Mouse (Mus musculus) monocyte, adult 2 months (primary cell): ENCODE measurements around the gene Yars.
A peak's percentile ranks its signal among the peaks of the same experiment; 100 is the strongest.
"Not testable (repeated sequence)": the region's sequence is repeated elsewhere in the genome, so short reads cannot be mapped to it uniquely, and the experiment has no call there.

ENCODE experiments used
- DNase-seq, 2 experiments: peaks; one replicate each; pipeline ENCODE4 v3.0.0; 2022; ENCODE audit warnings: low spot score in 2 of 2, low read depth in 1 of 2

The Yars gene

GRCm38 (mm10) chr4:129188041-129188659, 1.4 kb upstream of the Yars start:
- no peak for DNase-seq

- DNase-seq, result peak in 1 of 2 experiments; percentile 28
Observed at GRCm38 (mm10) chr4:129188803-129189541, 588 bp upstream of the Yars start.

DNA sequence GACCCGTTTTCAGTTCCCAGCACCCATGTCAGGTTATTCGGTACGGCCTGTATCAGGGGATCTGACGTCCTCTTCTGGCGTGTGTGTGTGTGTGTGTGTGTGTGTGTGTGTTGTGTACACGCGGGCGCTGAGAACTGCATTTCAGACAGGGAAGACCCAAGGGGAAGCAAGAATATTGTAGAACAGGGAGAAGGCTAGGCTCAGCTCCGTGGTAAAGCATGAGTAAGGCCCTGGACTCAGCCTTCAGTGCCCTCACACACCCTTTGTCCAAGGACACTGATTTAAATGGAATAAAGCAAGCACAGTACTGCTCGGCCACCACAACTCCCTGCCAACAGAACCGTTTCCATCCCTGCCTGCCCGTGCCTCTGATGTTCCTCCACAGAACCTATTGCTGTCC, 978 bp downstream of the Yars start:
- no peak for DNase-seq

- no peak for DNase-seq
Observed at GRCm38 (mm10) chr4:129191691-129192090, 2.1 kb downstream of the Yars start.

GRCm38 (mm10) chr4:129194280-129194679, 4.7 kb downstream of the Yars start:
- no peak for DNase-seq

- DNase-seq, result no peak
Observed at GRCm38 (mm10) chr4:129197514-129197913, 8.0 kb downstream of the Yars start.

DNA sequence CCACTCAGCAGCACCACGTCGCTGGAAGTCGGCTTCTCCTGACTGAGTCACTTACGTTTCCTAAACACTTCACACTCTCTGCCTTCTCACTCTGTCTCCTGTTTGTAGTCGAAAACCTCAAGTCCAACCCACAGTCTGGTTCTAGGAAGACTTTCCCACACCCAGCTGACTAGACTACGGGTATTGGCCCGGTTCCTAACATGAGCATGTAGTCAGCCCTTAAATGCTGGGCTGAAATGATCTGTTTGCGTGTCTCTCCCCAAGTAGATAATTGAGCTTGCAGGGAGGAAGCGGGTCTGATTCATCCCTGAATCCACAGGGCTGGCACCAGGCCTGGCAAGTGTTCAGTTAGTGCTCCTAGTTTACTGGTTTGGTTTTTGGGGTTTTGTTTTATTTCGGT, 15.1 kb downstream of the Yars start:
- DNase-seq, result no peak

GRCm38 (mm10) chr4:129206792-129207191, 17.2 kb downstream of the Yars start:
- DNase-seq, result no peak

- no peak for DNase-seq
Observed at GRCm38 (mm10) chr4:129209504-129209903, 19.9 kb downstream of the Yars start.

- no peak for DNase-seq
Observed at GRCm38 (mm10) chr4:129211461-129211860, 21.9 kb downstream of the Yars start.

- DNase-seq, result not testable (repeated sequence)
Observed at GRCm38 (mm10) chr4:129212486-129212885, 22.9 kb downstream of the Yars start.

DNA sequence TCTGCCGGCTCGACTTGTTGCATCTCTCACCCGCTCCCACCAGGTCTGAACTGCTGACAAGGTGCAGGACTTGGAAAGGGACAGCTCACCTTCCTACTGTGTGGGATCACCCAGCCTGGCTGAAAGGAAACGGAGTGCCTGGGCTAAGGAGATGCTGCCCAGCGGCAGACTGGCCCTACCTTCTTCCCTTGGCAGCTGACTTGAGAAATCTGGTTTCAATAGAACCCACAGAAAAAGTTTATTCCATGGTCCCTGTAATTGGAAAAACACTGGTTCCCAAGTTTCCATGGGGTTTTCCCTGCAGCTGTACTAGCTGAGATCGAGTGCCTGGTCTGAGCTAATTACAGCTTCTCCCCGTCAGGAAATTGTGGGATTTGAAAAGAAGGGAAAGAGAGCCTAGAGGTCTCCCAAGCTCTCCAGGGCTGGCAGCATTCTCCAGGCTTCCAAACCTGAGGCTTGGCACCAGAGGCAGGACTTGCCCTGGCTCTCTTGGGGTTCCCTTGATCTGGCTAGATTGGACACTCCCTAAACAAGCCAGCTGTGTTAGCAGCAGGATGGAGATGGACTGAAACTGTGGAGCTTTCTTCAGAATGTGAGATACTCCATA, 29.1 kb downstream of the Yars start:
- DNase-seq, result no peak

DNA sequence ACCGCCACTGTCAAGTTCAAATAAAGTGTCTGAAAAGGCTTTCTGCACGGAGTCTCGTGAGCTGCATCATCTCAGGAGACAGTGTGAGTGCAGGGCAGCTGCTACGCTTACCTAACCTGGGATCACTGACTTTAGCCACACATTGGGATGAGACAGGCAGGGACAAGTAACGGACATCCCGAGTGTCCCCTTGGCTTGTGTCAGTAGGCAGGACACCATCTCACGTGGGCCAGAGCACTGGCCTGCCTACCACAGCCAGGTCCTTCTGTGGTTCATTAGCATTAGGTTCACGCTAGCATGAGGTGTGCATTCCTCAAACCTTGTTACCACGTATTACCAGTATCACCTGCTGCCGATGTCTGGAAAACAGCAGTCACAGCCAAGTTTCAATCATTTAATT, 29.6 kb downstream of the Yars start:
- no peak for DNase-seq

GRCm38 (mm10) chr4:129220376-129221089, 31.0 kb downstream of the Yars start:
- DNase-seq, result no peak

- no peak for DNase-seq
Observed at GRCm38 (mm10) chr4:129221097-129222010, 31.8 kb downstream of the Yars start.

GRCm38 (mm10) chr4:129222019-129222925, 32.7 kb downstream of the Yars start:
- no peak for DNase-seq

- no peak for DNase-seq
Observed at GRCm38 (mm10) chr4:129223421-129224281, 34.1 kb downstream of the Yars start.

- no peak for DNase-seq
Observed at GRCm38 (mm10) chr4:129225315-129225714, 35.8 kb downstream of the Yars start.
